Mouse (Mus musculus) left cerebral cortex, adult 9 months (tissue): ENCODE measurements at regions not wholly inside any gene's neighbourhood (a gene's known extent, or its start where the extent isn't known, plus 50 kb on each side); places are given as distances from the start of the nearest gene placed in this dataset.

Source experiments
- DNase-seq, 2 experiments: peaks; one replicate each; pipeline ENCODE4 v3.0.0; 2022; ENCODE audit warnings: low spot score in 2 of 2

GRCm38 (mm10) chr8:35237279-35237678 lies 528.3 kb upstream of the Gm19410 start:
- DNase-seq: peak in 1 of 2 experiments; percentile 62

- no peak for DNase-seq
These were observed 524.7 kb upstream of the Gm19410 start for GRCm38 (mm10) chr8:35240884-35241283.

- no peak for DNase-seq
These were observed 522.0 kb upstream of the Gm19410 start for GRCm38 (mm10) chr8:35243555-35243954.

- no peak for DNase-seq
These were observed 515.7 kb upstream of the Gm19410 start for GRCm38 (mm10) chr8:35249747-35250375.

GRCm38 (mm10) chr8:35250641-35251040 lies 514.9 kb upstream of the Gm19410 start:
- no peak for DNase-seq

- DNase-seq: no peak
These were observed 511.6 kb upstream of the Gm19410 start for GRCm38 (mm10) chr8:35253946-35254345.

GRCm38 (mm10) chr8:35255327-35255726 lies 510.3 kb upstream of the Gm19410 start:
- DNase-seq: no peak

- no peak for DNase-seq
These were observed 508.6 kb upstream of the Gm19410 start for GRCm38 (mm10) chr8:35256958-35257357.

GRCm38 (mm10) chr8:35268221-35268620 lies 497.4 kb upstream of the Gm19410 start:
- no peak for DNase-seq

- DNase-seq: no peak
These were observed 496.6 kb upstream of the Gm19410 start for GRCm38 (mm10) chr8:35268986-35269385.

- DNase-seq: no peak
These were observed 489.6 kb upstream of the Gm19410 start for GRCm38 (mm10) chr8:35275972-35276371.

- DNase-seq: no peak
These were observed 489.1 kb upstream of the Gm19410 start for GRCm38 (mm10) chr8:35276460-35276859.

GRCm38 (mm10) chr8:35278946-35279345 lies 486.6 kb upstream of the Gm19410 start:
- no peak for DNase-seq

GRCm38 (mm10) chr8:35280741-35281140 lies 484.8 kb upstream of the Gm19410 start:
- DNase-seq: no peak

- no peak for DNase-seq
These were observed 482.2 kb upstream of the Gm19410 start for GRCm38 (mm10) chr8:35283366-35283765.

GRCm38 (mm10) chr8:35289018-35289417 lies 476.6 kb upstream of the Gm19410 start:
- DNase-seq: no peak

GRCm38 (mm10) chr8:35289967-35290366 lies 475.6 kb upstream of the Gm19410 start:
- no peak for DNase-seq

GRCm38 (mm10) chr8:35293437-35294126 lies 472.0 kb upstream of the Gm19410 start:
- DNase-seq: no peak

GRCm38 (mm10) chr8:35296936-35297335 lies 468.7 kb upstream of the Gm19410 start:
- DNase-seq: no peak

GRCm38 (mm10) chr8:35299088-35299487 lies 466.5 kb upstream of the Gm19410 start:
- no peak for DNase-seq

- DNase-seq: no peak
These were observed 465.2 kb upstream of the Gm19410 start for GRCm38 (mm10) chr8:35300359-35300758.

GRCm38 (mm10) chr8:35300881-35301521 lies 464.6 kb upstream of the Gm19410 start:
- DNase-seq: peak in 1 of 2 experiments; percentile 30

GRCm38 (mm10) chr8:35302856-35303255 lies 462.7 kb upstream of the Gm19410 start:
- no peak for DNase-seq
